10 mouse cellular contexts compared by ENCODE assay signal in the genomic region with DNA sequence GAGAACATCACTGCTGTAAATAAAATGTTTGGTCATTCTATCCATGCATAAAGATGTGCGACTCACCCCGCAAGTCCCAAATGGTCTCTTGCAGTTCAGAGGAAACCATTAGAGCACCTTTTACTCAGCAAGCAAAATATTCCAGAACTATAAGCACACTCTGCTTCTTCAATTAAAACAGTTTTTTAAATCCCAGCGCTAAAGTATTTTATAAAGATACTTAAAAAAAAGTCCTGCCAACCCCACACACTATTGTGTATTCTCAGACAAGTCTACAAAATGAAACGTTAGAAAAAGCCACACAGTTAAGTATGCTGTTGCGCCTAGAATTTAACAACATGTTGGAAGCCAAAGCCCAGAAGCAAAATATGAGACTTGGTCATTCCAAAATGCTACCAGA. TPM values are rescaled to one million over a fixed set of nuclear protein-coding genes. Genes with fewer than 3 reads are reported as not detected.
DNase-seq lines count a peak whose midpoint lies in the region; ATAC-seq and TF ChIP-seq lines count a peak whose summit lies in the region.
"Had no signal": no experiment of that assay in that cellular context is flagged by ENCODE, and none has a peak within 500 bp of the region (broad histone marks: within the 10 kb centered on the region; RNA-seq: fewer than 3 reads in every experiment).

No protein-coding gene starts in this region.

- H3K27me3 ChIP-seq in heart, embryonic 16.5 days (ENCODE audit: control insufficient read depth, insufficient read depth, low read length): peaks cover 10% of the 10 kb centered on the region
- 0 out of 2 replicates have a peak, but pooled peaks cover 6% of the 10 kb centered on the region for H3K27me3 ChIP-seq in stomach, embryonic 14.5 days (ENCODE audit: control insufficient read depth, insufficient read depth, low read length)
- H3K27me3 ChIP-seq in stomach, postnatal 0 days (ENCODE audit: control insufficient read depth, insufficient read depth, low read length): no peaks in the 10 kb centered on the region
- no peaks in the 10 kb centered on the region for H3K27me3 ChIP-seq in hindbrain, embryonic 16.5 days (replicated peaks; ENCODE audit: control insufficient read depth, insufficient read depth, low read length)
- H3K27me3 ChIP-seq in stomach, embryonic 16.5 days (ENCODE audit: control insufficient read depth, insufficient read depth, low read length): peaks cover 38% of the 10 kb centered on the region
- H3K27me3 ChIP-seq: CH12.LX had no signal

- no peak for TF ChIP-seq CTCF in stomach, postnatal 0 days (IDR thresholded peaks at IDR 0.05; ENCODE audit: low read depth)

- no peak overlapping the region for H3K27ac ChIP-seq in heart, embryonic 16.5 days (ENCODE audit: low read length)
- no peak overlapping the region for H3K27ac ChIP-seq in stomach, embryonic 14.5 days (ENCODE audit: low read length)
- H3K27ac ChIP-seq in stomach, postnatal 0 days (replicated peaks): no peak overlapping the region
- H3K27ac ChIP-seq in hindbrain, embryonic 16.5 days (ENCODE audit: low read depth, low read length): no peak overlapping the region
- no peak overlapping the region for H3K27ac ChIP-seq in stomach, embryonic 16.5 days (ENCODE audit: low read length)
- H3K27ac ChIP-seq: liver, embryonic 14.5 days had no signal

- H3K9me3 ChIP-seq in heart, embryonic 16.5 days (replicated peaks; ENCODE audit: control insufficient read depth, low read length): no peaks in the 10 kb centered on the region
- H3K9me3 ChIP-seq in stomach, embryonic 14.5 days (ENCODE audit: control insufficient read depth, low read depth, low read length): no peaks in the 10 kb centered on the region
- no peaks in the 10 kb centered on the region for H3K9me3 ChIP-seq in stomach, postnatal 0 days (ENCODE audit: control insufficient read depth, low read length)
- peaks cover 5% of the 10 kb centered on the region; the same call in 1 of the 2 replicates for H3K9me3 ChIP-seq in hindbrain, embryonic 16.5 days (ENCODE audit: control insufficient read depth, low read length)
- no peaks in the 10 kb centered on the region for H3K9me3 ChIP-seq in stomach, embryonic 16.5 days (replicated peaks; ENCODE audit: control insufficient read depth, low read length)

- peak overlapping the region; percentile 62 for H3K4me3 ChIP-seq in heart, embryonic 16.5 days (ENCODE audit: low read length)
- H3K4me3 ChIP-seq in stomach, embryonic 14.5 days (ENCODE audit: low read depth, low read length): 0 out of 2 replicates have a peak overlapping the region, but pooled peaks have one; percentile 41
- H3K4me3 ChIP-seq in stomach, postnatal 0 days (ENCODE audit: low read depth, low read length): no peak overlapping the region
- H3K4me3 ChIP-seq in hindbrain, embryonic 16.5 days (ENCODE audit: low read length): peak overlapping the region; percentile 65
- no peak overlapping the region for H3K4me3 ChIP-seq in stomach, embryonic 16.5 days (replicated peaks; ENCODE audit: low read length)

- ATAC-seq in heart, embryonic 16.5 days (replicated peaks; ENCODE audit: extremely low read depth, insufficient read depth, low FRiP score): no peak
- ATAC-seq in stomach, embryonic 14.5 days (ENCODE audit: insufficient number of reproducible peaks, insufficient read depth, low FRiP score, low read depth): no peak
- no peak for ATAC-seq in stomach, postnatal 0 days (ENCODE audit: low FRiP score, low TSS enrichment)
- no peak for ATAC-seq in hindbrain, embryonic 16.5 days
- no peak for ATAC-seq in stomach, embryonic 16.5 days (ENCODE audit: insufficient read depth, low FRiP score)

- WGBS in heart, embryonic 16.5 days: 53% methylated on average over 5 of the region's 5 CpGs
- WGBS in stomach, embryonic 14.5 days: 58% methylated on average over 5 of the region's 5 CpGs
- 59% methylated on average over 5 of the region's 5 CpGs for WGBS in stomach, postnatal 0 days
- 40% methylated on average over 5 of the region's 5 CpGs for WGBS in hindbrain, embryonic 16.5 days
- 56% methylated on average over 5 of the region's 5 CpGs for WGBS in stomach, embryonic 16.5 days

- H3K4me1 ChIP-seq in heart, embryonic 16.5 days (ENCODE audit: control insufficient read depth, insufficient read depth, low read length): no peaks in the 10 kb centered on the region
- H3K4me1 ChIP-seq in stomach, embryonic 14.5 days (ENCODE audit: control insufficient read depth, insufficient read depth, low read length): no peaks in the 10 kb centered on the region
- H3K4me1 ChIP-seq in stomach, postnatal 0 days (replicated peaks; ENCODE audit: control insufficient read depth, insufficient read depth): no peaks in the 10 kb centered on the region
- H3K4me1 ChIP-seq in hindbrain, embryonic 16.5 days (ENCODE audit: control insufficient read depth, insufficient read depth, low read depth, low read length): no peaks in the 10 kb centered on the region; the same call in 1 of the 2 replicates
- no peaks in the 10 kb centered on the region; the same call in 1 of the 2 replicates for H3K4me1 ChIP-seq in stomach, embryonic 16.5 days (ENCODE audit: control insufficient read depth, insufficient read depth, low read length)

- DNase-seq in heart, adult 9 months (ENCODE audit: low spot score in 2 of 2): no peak
- DNase-seq in stomach, postnatal 0 days (ENCODE audit: low spot score): no peak
- DNase-seq in adrenal gland, adult 2 months: no peak
- no peak for DNase-seq in adrenal gland, adult 18-20 months (ENCODE audit: low spot score in 2 of 2)

- TF ChIP-seq EP300 in stomach, postnatal 0 days (optimal IDR thresholded peaks at IDR 0.05): no peak

- no peaks in the 10 kb centered on the region for H3K36me3 ChIP-seq in heart, embryonic 16.5 days (ENCODE audit: control insufficient read depth, insufficient read depth)
- no peaks in the 10 kb centered on the region for H3K36me3 ChIP-seq in stomach, embryonic 14.5 days (ENCODE audit: control insufficient read depth, insufficient read depth, low read length)
- no peaks in the 10 kb centered on the region for H3K36me3 ChIP-seq in stomach, postnatal 0 days (ENCODE audit: control insufficient read depth, insufficient read depth, low read length)
- no peaks in the 10 kb centered on the region for H3K36me3 ChIP-seq in hindbrain, embryonic 16.5 days (ENCODE audit: control insufficient read depth, insufficient read depth, low read length)
- no peaks in the 10 kb centered on the region for H3K36me3 ChIP-seq in stomach, embryonic 16.5 days (ENCODE audit: control insufficient read depth, insufficient read depth, low read length)

- H3K4me2 ChIP-seq in heart, embryonic 16.5 days (ENCODE audit: low read depth, low read length): peak overlapping the region; percentile 77
- H3K4me2 ChIP-seq in stomach, embryonic 14.5 days (replicated peaks; ENCODE audit: low read depth, low read length): peak overlapping the region; percentile 66; the same call in 1 of the 2 replicates
- H3K4me2 ChIP-seq in stomach, postnatal 0 days (replicated peaks; ENCODE audit: low read depth): no peak overlapping the region
- peak overlapping the region; percentile 58 for H3K4me2 ChIP-seq in hindbrain, embryonic 16.5 days (ENCODE audit: low read length)
- H3K4me2 ChIP-seq in stomach, embryonic 16.5 days (ENCODE audit: low read depth, low read length): 0 out of 2 replicates have a peak overlapping the region, but pooled peaks have one; percentile 71

- no peak overlapping the region for H3K9ac ChIP-seq in heart, embryonic 16.5 days (ENCODE audit: low read length)
- H3K9ac ChIP-seq in stomach, embryonic 14.5 days (replicated peaks; ENCODE audit: low read depth, low read length): no peak overlapping the region
- no peak overlapping the region for H3K9ac ChIP-seq in stomach, postnatal 0 days (ENCODE audit: low read length)
- H3K9ac ChIP-seq in hindbrain, embryonic 16.5 days (ENCODE audit: low read depth, low read length): no peak overlapping the region; the same call in 1 of the 2 replicates
- no peak overlapping the region for H3K9ac ChIP-seq in stomach, embryonic 16.5 days (ENCODE audit: low read length)
- H3K9ac ChIP-seq: liver, embryonic 14.5 days had no signal

RNA-seq across cellular contexts. Expression of gene Nexmif, which starts 1.9 kb away (rescaled TPM):
- 1.0 and 2.0 TPM in 2 replicates for polyA plus RNA-seq in heart, embryonic 16.5 days (2015; fragmentation: Nextera tagmentation; extraction: Ambion mirVana)
- 0.84 and 1.3 TPM in 2 replicates for polyA plus RNA-seq in stomach, embryonic 14.5 days (2014; fragmentation: Nextera tagmentation; extraction: Ambion mirVana)
- 0.33 and 0.44 TPM in 2 replicates for polyA plus RNA-seq in stomach, postnatal 0 days (2015; fragmentation: Nextera tagmentation; extraction: Ambion mirVana)
- polyA plus RNA-seq in hindbrain, embryonic 16.5 days (2015; fragmentation: Nextera tagmentation; extraction: Ambion mirVana): 12.7 and 13.7 TPM in 2 replicates
- 0.29 and 0.40 TPM in 2 replicates for polyA plus RNA-seq in stomach, embryonic 16.5 days (2015; fragmentation: Nextera tagmentation; extraction: Ambion mirVana)
- total RNA-seq in adrenal gland, adult 2 months (2021): 10 to 100 TPM in 1 of 2 experiments, 1 to 10 TPM in 1; 9.6 to 11.0 TPM
- polyA plus RNA-seq in adrenal gland, adult 2 months (2012; rRNA removed): 2.1 and 2.5 TPM in 2 replicates
- 1 to 10 TPM; 6.1 to 8.6 TPM for total RNA-seq in adrenal gland, adult 18-20 months (2021)
- total RNA-seq: CH12.LX had no signal

Comparison
In these comparisons a context has a peak if more than half of its experiments do, and no peak if none do; other contexts are left out.
1. H3K4me3 ChIP-seq: peak in heart, embryonic 16.5 days (single experiment), stomach, embryonic 14.5 days (single experiment) and hindbrain, embryonic 16.5 days (single experiment); none in stomach, postnatal 0 days (single experiment) and stomach, embryonic 16.5 days (single experiment).